Mouse (Mus musculus): ENCODE measurements around the gene Rere. TPM values are rescaled to one million over a fixed set of nuclear protein-coding genes. Genes with fewer than 3 reads are reported as not detected.
A peak's percentile ranks its signal among the peaks of the same experiment; 100 is the strongest.

The Rere gene
- polyA plus RNA-seq, 1 experiment from 2014 or later: 18.0 TPM

GRCm38 (mm10) chr4:150340796-150341525 lies 59.5 kb downstream of the Rere start:
- no peak overlapping the region for H3K9ac ChIP-seq (ENCODE audit: low read length)
- no peaks in the 10 kb centered on the region for H3K27me3 ChIP-seq (ENCODE audit: control insufficient read depth, insufficient read depth, low read length)
- H3K9me3 ChIP-seq (replicated peaks; ENCODE audit: control insufficient read depth, low read length): no peaks in the 10 kb centered on the region
- H3K4me1 ChIP-seq (ENCODE audit: control insufficient read depth, insufficient read depth, low read length): peaks cover 13% of the 10 kb centered on the region; the same call in 1 of the 2 replicates
- H3K36me3 ChIP-seq (ENCODE audit: control insufficient read depth, insufficient read depth): no peaks in the 10 kb centered on the region
- 87% methylated on average over 6 of the region's 6 CpGs for WGBS
- no peak overlapping the region for H3K4me3 ChIP-seq (ENCODE audit: low read length)
- ATAC-seq (replicated peaks; ENCODE audit: extremely low read depth, insufficient read depth, low FRiP score): no peak
- H3K27ac ChIP-seq (ENCODE audit: low read length): no peak overlapping the region
- H3K4me2 ChIP-seq (ENCODE audit: low read depth, low read length): no peak overlapping the region

- Histone ChIP-seq H3K9me3 (replicated peaks; ENCODE audit: control insufficient read depth, low read length) (no peaks in the 10 kb centered on the region), H3K36me3 (ENCODE audit: control insufficient read depth, insufficient read depth) (no peaks in the 10 kb centered on the region), H3K4me3 (ENCODE audit: low read length) (no peak overlapping the region), H3K9ac (ENCODE audit: low read length) (no peak overlapping the region), H3K27ac (ENCODE audit: low read length) (no peak overlapping the region), H3K27me3 (ENCODE audit: control insufficient read depth, insufficient read depth, low read length) (no peaks in the 10 kb centered on the region), H3K4me2 (ENCODE audit: low read depth, low read length) (no peak overlapping the region), H3K4me1 (ENCODE audit: control insufficient read depth, insufficient read depth, low read length) (peaks cover 24% of the 10 kb centered on the region)
- ATAC-seq (replicated peaks; ENCODE audit: extremely low read depth, insufficient read depth, low FRiP score): no peak
- 71% methylated on average over 3 of the region's 3 CpGs for WGBS
Observed at GRCm38 (mm10) chr4:150344526-150344925, 63.1 kb downstream of the Rere start.

- no peak for ATAC-seq (replicated peaks; ENCODE audit: extremely low read depth, insufficient read depth, low FRiP score)
- Histone ChIP-seq H3K4me2 (ENCODE audit: low read depth, low read length) (no peak overlapping the region), H3K4me3 (ENCODE audit: low read length) (no peak overlapping the region), H3K27me3 (ENCODE audit: control insufficient read depth, insufficient read depth, low read length) (no peaks in the 10 kb centered on the region), H3K27ac (ENCODE audit: low read length) (no peak overlapping the region), H3K36me3 (ENCODE audit: control insufficient read depth, insufficient read depth) (no peaks in the 10 kb centered on the region), H3K9me3 (replicated peaks; ENCODE audit: control insufficient read depth, low read length) (no peaks in the 10 kb centered on the region), H3K9ac (ENCODE audit: low read length) (no peak overlapping the region), H3K4me1 (ENCODE audit: control insufficient read depth, insufficient read depth, low read length) (peaks cover 21% of the 10 kb centered on the region)
- WGBS: 36% methylated on average over 4 of the region's 4 CpGs
Observed at GRCm38 (mm10) chr4:150346651-150347386, 65.4 kb downstream of the Rere start.

GRCm38 (mm10) chr4:150347387-150347672 lies 65.9 kb downstream of the Rere start:
- no peaks in the 10 kb centered on the region for H3K27me3 ChIP-seq (ENCODE audit: control insufficient read depth, insufficient read depth, low read length)
- H3K4me3 ChIP-seq (ENCODE audit: low read length): no peak overlapping the region
- no peak for ATAC-seq (replicated peaks; ENCODE audit: extremely low read depth, insufficient read depth, low FRiP score)
- no peaks in the 10 kb centered on the region for H3K36me3 ChIP-seq (ENCODE audit: control insufficient read depth, insufficient read depth)
- H3K4me2 ChIP-seq (ENCODE audit: low read depth, low read length): no peak overlapping the region
- no peak overlapping the region for H3K27ac ChIP-seq (ENCODE audit: low read length)
- H3K9me3 ChIP-seq (replicated peaks; ENCODE audit: control insufficient read depth, low read length): no peaks in the 10 kb centered on the region
- 12% methylated on average over 2 of the region's 2 CpGs for WGBS
- H3K9ac ChIP-seq (ENCODE audit: low read length): no peak overlapping the region
- peaks cover 21% of the 10 kb centered on the region for H3K4me1 ChIP-seq (ENCODE audit: control insufficient read depth, insufficient read depth, low read length)

- WGBS: 46% methylated on average over 6 of the region's 6 CpGs
- ATAC-seq (replicated peaks; ENCODE audit: extremely low read depth, insufficient read depth, low FRiP score): no peak
- no peak overlapping the region for H3K9ac ChIP-seq (ENCODE audit: low read length)
Observed at GRCm38 (mm10) chr4:150349680-150350101, 68.2 kb downstream of the Rere start.

GRCm38 (mm10) chr4:150351419-150352075 lies 70.1 kb downstream of the Rere start:
- Histone ChIP-seq H3K9ac (ENCODE audit: low read length) (no peak overlapping the region), H3K27me3 (ENCODE audit: control insufficient read depth, insufficient read depth, low read length) (no peaks in the 10 kb centered on the region), H3K27ac (ENCODE audit: low read length) (no peak overlapping the region), H3K36me3 (ENCODE audit: control insufficient read depth, insufficient read depth) (no peaks in the 10 kb centered on the region), H3K4me3 (ENCODE audit: low read length) (no peak overlapping the region), H3K4me1 (ENCODE audit: control insufficient read depth, insufficient read depth, low read length) (peaks cover 15% of the 10 kb centered on the region), H3K9me3 (replicated peaks; ENCODE audit: control insufficient read depth, low read length) (no peaks in the 10 kb centered on the region), H3K4me2 (ENCODE audit: low read depth, low read length) (no peak overlapping the region)
- ATAC-seq (replicated peaks; ENCODE audit: extremely low read depth, insufficient read depth, low FRiP score): no peak
- WGBS: 61% methylated on average over 7 of the region's 7 CpGs

More at GRCm38 (mm10) chr4:150349680-150350101, 68.2 kb downstream of the Rere start:
- Histone ChIP-seq H3K27me3 (ENCODE audit: control insufficient read depth, insufficient read depth, low read length) (no peaks in the 10 kb centered on the region), H3K4me3 (ENCODE audit: low read length) (no peak overlapping the region), H3K4me2 (ENCODE audit: low read depth, low read length) (no peak overlapping the region), H3K9me3 (replicated peaks; ENCODE audit: control insufficient read depth, low read length) (no peaks in the 10 kb centered on the region), H3K4me1 (ENCODE audit: control insufficient read depth, insufficient read depth, low read length) (peaks cover 16% of the 10 kb centered on the region), H3K27ac (ENCODE audit: low read length) (0 out of 2 replicates have a peak overlapping the region, but pooled peaks have one; percentile 5), H3K36me3 (ENCODE audit: control insufficient read depth, insufficient read depth) (no peaks in the 10 kb centered on the region)

- Histone ChIP-seq H3K27ac (ENCODE audit: low read length) (no peak overlapping the region), H3K4me3 (ENCODE audit: low read length) (no peak overlapping the region), H3K4me2 (ENCODE audit: low read depth, low read length) (no peak overlapping the region), H3K27me3 (ENCODE audit: control insufficient read depth, insufficient read depth, low read length) (no peaks in the 10 kb centered on the region), H3K9ac (ENCODE audit: low read length) (no peak overlapping the region), H3K36me3 (ENCODE audit: control insufficient read depth, insufficient read depth) (no peaks in the 10 kb centered on the region), H3K9me3 (replicated peaks; ENCODE audit: control insufficient read depth, low read length) (no peaks in the 10 kb centered on the region), H3K4me1 (ENCODE audit: control insufficient read depth, insufficient read depth, low read length) (peaks cover 10% of the 10 kb centered on the region)
- WGBS: 88% methylated on average over 2 of the region's 2 CpGs
- no peak for ATAC-seq (replicated peaks; ENCODE audit: extremely low read depth, insufficient read depth, low FRiP score)
Observed at GRCm38 (mm10) chr4:150352736-150353135, 71.3 kb downstream of the Rere start.

GRCm38 (mm10) chr4:150353376-150353900 lies 72.0 kb downstream of the Rere start:
- Histone ChIP-seq H3K27me3 (ENCODE audit: control insufficient read depth, insufficient read depth, low read length) (no peaks in the 10 kb centered on the region), H3K4me2 (ENCODE audit: low read depth, low read length) (no peak overlapping the region), H3K9me3 (replicated peaks; ENCODE audit: control insufficient read depth, low read length) (no peaks in the 10 kb centered on the region), H3K4me3 (ENCODE audit: low read length) (no peak overlapping the region), H3K36me3 (ENCODE audit: control insufficient read depth, insufficient read depth) (no peaks in the 10 kb centered on the region), H3K27ac (ENCODE audit: low read length) (no peak overlapping the region), H3K4me1 (ENCODE audit: control insufficient read depth, insufficient read depth, low read length) (peaks cover 10% of the 10 kb centered on the region), H3K9ac (ENCODE audit: low read length) (no peak overlapping the region)
- ATAC-seq (replicated peaks; ENCODE audit: extremely low read depth, insufficient read depth, low FRiP score): no peak
- 93% methylated on average over 7 of the region's 7 CpGs for WGBS

GRCm38 (mm10) chr4:150355801-150356200 lies 74.4 kb downstream of the Rere start:
- no peak overlapping the region for H3K9ac ChIP-seq (ENCODE audit: low read length)
- 0 out of 2 replicates have a peak, but pooled peaks cover 2% of the 10 kb centered on the region for H3K4me1 ChIP-seq (ENCODE audit: control insufficient read depth, insufficient read depth, low read length)
- no peaks in the 10 kb centered on the region for H3K27me3 ChIP-seq (ENCODE audit: control insufficient read depth, insufficient read depth, low read length)
- H3K36me3 ChIP-seq (ENCODE audit: control insufficient read depth, insufficient read depth): no peaks in the 10 kb centered on the region
- no peaks in the 10 kb centered on the region for H3K9me3 ChIP-seq (replicated peaks; ENCODE audit: control insufficient read depth, low read length)
- 73% methylated on average over 5 of the region's 5 CpGs for WGBS
- H3K27ac ChIP-seq (ENCODE audit: low read length): no peak overlapping the region
- ATAC-seq (replicated peaks; ENCODE audit: extremely low read depth, insufficient read depth, low FRiP score): no peak
- H3K4me2 ChIP-seq (ENCODE audit: low read depth, low read length): no peak overlapping the region
- H3K4me3 ChIP-seq (ENCODE audit: low read length): no peak overlapping the region
